Mouse (Mus musculus) intestine, embryonic 16.5 days (tissue): Measurements from ENCODE around the gene Yif1a. TPM values are rescaled to one million over a fixed set of nuclear protein-coding genes. Genes with fewer than 3 reads are reported as not detected.

Source experiments
- ATAC-seq: fragments of 200-750 bp; cut with Nextera tagmentation; 2 replicates; pipeline ENCODE4 v1.8.0; 2017; ENCODE audit warnings: moderate TSS enrichment, moderate library complexity
- H3K27ac ChIP-seq: fragments of 300-500 bp; sonication (generic); 2 replicates; pipeline ENCODE4 v1.5.1; 2014; ENCODE audit warnings: mild to moderate bottlenecking, low read length
- H3K27me3 ChIP-seq: fragments of 300-500 bp; sonication (generic); replicated peaks from 2 replicates; pipeline ENCODE4 v1.6.1; 2014; ENCODE audit warnings: low read length, control low read depth, mixed read lengths; ENCODE audit not compliant: control insufficient read depth, insufficient read depth
- H3K36me3 ChIP-seq: fragments of 300-500 bp; sonication (generic); 2 replicates; pipeline ENCODE4 v1.6.1; 2014; ENCODE audit warnings: low read length, control low read depth; ENCODE audit not compliant: control insufficient read depth, insufficient read depth
- H3K4me1 ChIP-seq: fragments of 300-500 bp; sonication (generic); 2 replicates; pipeline ENCODE4 v1.6.1; 2014; ENCODE audit warnings: low read length, control low read depth, mixed read lengths; ENCODE audit not compliant: control insufficient read depth, insufficient read depth
- H3K4me2 ChIP-seq: fragments of 300-500 bp; sonication (generic); 2 replicates; pipeline ENCODE4 v1.6.1; 2014; ENCODE audit warnings: low read depth, low read length, control low read depth
- H3K4me3 ChIP-seq: fragments of 300-500 bp; sonication (generic); 2 replicates; pipeline ENCODE4 v1.5.1; 2014; ENCODE audit warnings: mild to moderate bottlenecking, low read length
- H3K9ac ChIP-seq: fragments of 300-500 bp; sonication (generic); 2 replicates; pipeline ENCODE4 v1.6.1; 2014; ENCODE audit warnings: low read depth, low read length
- H3K9me3 ChIP-seq: fragments of 300-500 bp; sonication (generic); 2 replicates; pipeline ENCODE4 v1.6.1; 2016; ENCODE audit warnings: low read length, control low read depth; ENCODE audit not compliant: control insufficient read depth
- WGBS: fragments of 180-500 bp; shearing (Covaris S2); extraction: QIAGEN DNeasy Blood & Tissue Kit; methylation state at CpG from one replicate; pipeline ENCODE4 v1.1.7; 2014; 5-methylcytosine and 5-hydroxymethylcytosine counted together
- polyA plus RNA-seq: library from polyadenylated mRNA; unstranded; fragments of >200 nt; fragmentation: Nextera tagmentation; extraction: Ambion mirVana; gene quantifications from 2 replicates; pipeline ENCODE4 v1.2.1, GENCODE M21; 2015

Yif1a gene
- polyA plus RNA-seq, 1 experiment from 2014 or later: 155 TPM

DNA sequence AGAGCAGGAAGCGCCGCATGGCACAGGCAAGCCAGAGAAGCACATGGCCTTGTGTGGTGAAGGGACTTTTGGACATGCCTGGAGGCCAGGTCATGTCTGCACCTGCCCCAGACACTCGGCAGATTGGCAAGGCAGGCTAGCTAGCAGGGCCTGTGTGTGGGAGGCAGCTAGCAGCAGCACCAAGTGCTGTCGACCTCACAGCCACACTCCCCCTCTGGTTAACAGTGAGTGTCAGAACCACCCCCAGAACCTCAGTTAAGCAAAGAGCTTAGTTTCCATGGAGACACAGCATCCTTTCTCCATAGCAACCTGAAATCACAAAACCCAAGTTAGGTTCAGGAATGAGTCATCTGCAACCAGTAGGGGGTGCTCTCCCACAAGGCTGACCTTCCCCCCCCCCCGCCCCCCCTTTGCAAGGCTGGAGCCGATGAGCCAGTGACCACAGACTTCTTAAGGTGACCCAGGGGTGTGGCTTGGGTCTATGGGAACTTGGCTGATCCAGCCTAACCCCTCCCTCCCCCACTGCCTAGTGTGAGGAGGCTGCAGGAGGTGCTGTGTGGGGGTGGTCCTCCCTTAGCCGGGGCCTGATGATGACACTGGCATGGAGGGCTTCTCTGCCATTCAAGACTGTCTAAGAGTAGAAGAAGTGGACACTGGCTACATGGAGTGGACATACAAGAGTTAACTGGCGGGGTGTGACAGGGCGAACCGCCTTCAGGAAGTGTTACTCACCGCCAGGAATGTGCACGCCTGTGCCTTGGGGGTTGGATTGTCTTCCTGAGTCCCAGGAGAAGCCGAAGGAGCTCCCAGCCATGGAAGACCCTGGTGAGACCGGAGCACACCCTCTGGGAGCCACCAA is 38.1 kb upstream of the Yif1a start, which contains the start of gene Rin1:
Rin1 (plus strand) TSS at position 435 of the 859 bp plus-strand sequence.
- peaks cover 9% of the 10 kb centered on the region; the same call in 1 of the 2 replicates for H3K27me3 ChIP-seq
- H3K4me2 ChIP-seq: peak within 1 kb of the TSS; percentile 68
- peak within 1 kb of the TSS; percentile 59 for H3K9ac ChIP-seq
- no peaks in the 10 kb centered on the region for H3K9me3 ChIP-seq
- H3K4me3 ChIP-seq: peak within 1 kb of the TSS; percentile 47
- WGBS: 19% methylated on average over 14 of the region's 14 CpGs
- H3K27ac ChIP-seq: peak within 1 kb of the TSS; percentile 63; the same call in 1 of the 2 replicates
- peaks cover 16% of the 10 kb centered on the region for H3K4me1 ChIP-seq
- ATAC-seq: peak; percentile 84
- H3K36me3 ChIP-seq: no peaks in the 10 kb centered on the region; the same call in 1 of the 2 replicates

DNA sequence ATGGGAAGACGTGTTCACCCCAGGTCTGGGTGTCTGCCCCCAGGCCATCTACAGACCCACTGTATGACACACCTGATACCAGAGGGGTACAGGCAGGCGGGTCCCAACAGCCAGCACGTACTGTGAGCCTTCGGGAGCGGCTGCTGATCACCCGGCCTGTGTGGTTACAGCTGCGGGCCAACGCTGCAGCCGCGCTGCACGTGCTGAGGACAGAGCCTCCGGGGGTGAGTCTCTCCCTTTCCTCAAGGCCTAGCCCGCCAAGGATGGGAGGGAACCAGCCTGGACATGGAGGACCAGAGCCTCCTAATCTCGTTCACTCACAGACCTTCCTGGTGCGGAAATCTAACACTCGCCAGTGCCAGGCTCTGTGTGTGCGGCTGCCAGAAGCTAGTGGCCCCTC is 37.3 kb upstream of the Yif1a start:
- Histone ChIP-seq H3K27me3 (peaks cover 9% of the 10 kb centered on the region; the same call in 1 of the 2 replicates), H3K36me3 (no peaks in the 10 kb centered on the region; the same call in 1 of the 2 replicates), H3K4me3 (peak overlapping the region; percentile 47), H3K9me3 (no peaks in the 10 kb centered on the region), H3K27ac (peak overlapping the region; percentile 63; the same call in 1 of the 2 replicates), H3K4me1 (peaks cover 16% of the 10 kb centered on the region), H3K4me2 (peak overlapping the region; percentile 68), H3K9ac (peak overlapping the region; percentile 59)
- 8% methylated on average over 17 of the region's 17 CpGs for WGBS
- peak; percentile 64 for ATAC-seq

DNA sequence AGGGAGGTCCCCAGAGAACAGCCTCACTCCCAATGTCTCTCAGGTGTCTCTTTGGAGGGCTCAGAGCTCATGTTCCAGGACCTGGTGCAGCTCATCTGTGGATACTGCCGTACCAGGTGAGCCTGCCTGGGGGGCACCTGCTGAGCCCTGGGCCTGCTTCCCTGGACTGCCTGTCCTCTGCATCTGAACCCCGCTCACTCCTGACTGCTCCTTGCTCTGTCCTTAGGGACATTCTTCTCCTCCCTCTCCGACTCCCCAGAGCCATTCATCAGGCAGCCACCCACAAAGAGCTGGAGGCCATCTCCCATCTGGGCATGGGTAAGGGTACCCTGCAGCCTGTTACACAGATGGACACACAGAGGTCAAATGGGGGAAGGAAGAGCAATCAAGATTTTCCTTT is 36.8 kb upstream of the Yif1a start:
- 64% methylated on average over 3 of the region's 3 CpGs for WGBS
- peaks cover 18% of the 10 kb centered on the region for H3K4me1 ChIP-seq
- H3K27me3 ChIP-seq: peaks cover 9% of the 10 kb centered on the region; the same call in 1 of the 2 replicates
- H3K4me3 ChIP-seq: peak overlapping the region; percentile 47; the same call in 1 of the 2 replicates
- no peaks in the 10 kb centered on the region for H3K9me3 ChIP-seq
- peak overlapping the region; percentile 59 for H3K9ac ChIP-seq
- H3K36me3 ChIP-seq: no peaks in the 10 kb centered on the region; the same call in 1 of the 2 replicates
- no peak for ATAC-seq
- H3K27ac ChIP-seq: no peak overlapping the region
- H3K4me2 ChIP-seq: peak overlapping the region; percentile 68

DNA sequence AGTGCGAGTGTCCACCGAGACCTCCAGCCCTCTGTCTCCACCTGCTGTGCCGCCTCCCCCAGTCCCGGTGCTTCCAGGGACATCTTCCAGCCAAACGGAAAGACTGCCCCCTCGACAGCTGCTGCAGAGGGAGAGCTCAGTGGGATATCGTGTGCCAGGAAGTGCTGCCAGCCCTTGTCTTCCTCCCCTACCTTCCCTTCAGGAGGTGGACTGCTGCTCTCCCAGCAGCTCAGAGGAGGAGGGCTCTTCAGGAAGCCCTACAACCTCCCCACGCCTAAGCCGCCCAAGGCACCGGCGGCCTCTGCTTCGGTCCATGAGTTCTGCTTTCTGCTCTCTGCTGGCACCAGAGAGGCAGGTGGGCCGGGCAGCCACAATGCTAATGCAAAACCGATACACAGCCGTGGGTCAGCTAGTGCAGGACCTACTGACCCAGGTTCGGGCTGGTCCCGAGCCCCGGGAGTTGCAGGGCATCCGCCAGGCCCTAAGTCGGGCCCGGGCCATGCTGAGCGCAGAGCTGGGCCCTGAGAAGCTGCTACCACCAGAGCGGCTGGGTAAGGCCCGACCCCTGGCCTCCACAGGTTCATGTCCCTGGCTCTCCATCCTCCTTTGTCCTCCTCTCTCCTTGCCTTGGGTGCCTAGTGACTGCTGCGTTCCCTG is 36.0 kb upstream of the Yif1a start:
- no peak overlapping the region for H3K4me3 ChIP-seq
- no peak overlapping the region for H3K27ac ChIP-seq
- H3K27me3 ChIP-seq: peaks cover 9% of the 10 kb centered on the region; the same call in 1 of the 2 replicates
- H3K9me3 ChIP-seq: no peaks in the 10 kb centered on the region
- ATAC-seq: no peak
- no peak overlapping the region for H3K4me2 ChIP-seq
- peaks cover 20% of the 10 kb centered on the region for H3K4me1 ChIP-seq
- H3K36me3 ChIP-seq: no peaks in the 10 kb centered on the region; the same call in 1 of the 2 replicates
- 45% methylated on average over 25 of the region's 25 CpGs for WGBS
- no peak overlapping the region for H3K9ac ChIP-seq

DNA sequence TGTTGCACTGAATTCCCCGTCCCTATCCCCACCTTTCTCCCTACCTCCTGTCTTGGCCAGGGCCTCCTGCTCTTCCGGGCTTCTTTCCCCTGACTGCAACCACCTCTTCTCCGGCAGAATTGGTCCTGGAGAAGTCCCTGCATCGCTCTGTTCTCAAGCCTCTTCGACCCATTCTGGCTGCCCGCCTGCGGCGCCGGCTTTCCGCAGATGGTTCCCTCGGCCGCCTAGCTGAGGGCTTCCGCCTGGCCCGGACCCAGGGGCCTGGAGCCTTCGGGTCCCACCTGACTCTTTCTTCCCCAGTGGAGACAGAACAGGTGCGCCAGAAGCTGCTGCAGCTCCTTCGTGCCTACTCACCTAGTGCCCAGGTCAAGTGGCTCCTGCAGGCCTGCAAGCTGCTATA is 35.5 kb upstream of the Yif1a start:
- Histone ChIP-seq H3K9me3 (no peaks in the 10 kb centered on the region), H3K4me1 (peaks cover 20% of the 10 kb centered on the region), H3K4me2 (no peak overlapping the region), H3K4me3 (no peak overlapping the region), H3K36me3 (no peaks in the 10 kb centered on the region; the same call in 1 of the 2 replicates), H3K27me3 (peaks cover 9% of the 10 kb centered on the region; the same call in 1 of the 2 replicates), H3K27ac (no peak overlapping the region), H3K9ac (no peak overlapping the region)
- 66% methylated on average over 17 of the region's 17 CpGs for WGBS
- ATAC-seq: no peak

DNA sequence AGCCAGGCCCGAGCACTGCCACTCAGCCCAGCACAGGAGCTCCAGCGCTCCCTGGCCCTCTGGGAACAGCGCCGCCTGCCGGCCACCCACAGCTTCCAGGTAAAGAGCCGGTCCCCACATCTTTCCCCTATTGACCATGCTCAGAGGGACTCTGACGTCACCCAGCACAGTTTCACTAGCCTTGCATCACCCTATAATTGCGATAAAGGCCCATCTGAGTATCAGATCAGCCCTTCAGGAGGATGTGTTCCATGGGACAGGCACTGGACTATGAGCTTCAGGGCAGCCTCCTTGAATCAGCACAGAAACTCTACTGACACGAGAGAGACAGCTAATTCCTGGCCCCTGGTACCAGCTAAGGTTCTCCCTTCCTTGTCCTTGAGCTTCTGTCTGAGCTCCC is 34.4 kb upstream of the Yif1a start:
- ATAC-seq: no peak

DNA sequence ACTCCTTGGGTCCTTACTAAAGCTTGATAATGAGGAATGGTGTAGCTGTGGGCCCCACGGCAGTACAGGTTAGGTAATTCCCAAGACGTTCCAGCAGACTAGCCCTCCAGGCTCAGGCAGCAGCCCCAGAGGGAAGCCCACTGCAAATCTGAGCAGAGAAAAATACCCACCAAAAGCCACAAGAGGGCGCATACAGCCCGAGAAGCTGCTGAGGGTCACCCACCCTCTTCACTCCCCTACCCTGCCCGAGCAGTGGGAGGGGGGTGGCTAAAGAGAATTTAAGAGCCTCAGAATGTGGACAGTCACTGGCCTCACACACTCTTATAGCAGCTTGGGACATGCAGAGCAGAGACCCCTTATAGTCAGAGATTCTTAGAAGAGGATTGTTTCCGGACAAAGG is 32.1 kb upstream of the Yif1a start:
- peaks cover 39% of the 10 kb centered on the region for H3K4me1 ChIP-seq
- no peak overlapping the region for H3K27ac ChIP-seq
- H3K27me3 ChIP-seq: peaks cover 9% of the 10 kb centered on the region; the same call in 1 of the 2 replicates
- no peaks in the 10 kb centered on the region for H3K9me3 ChIP-seq
- H3K4me3 ChIP-seq: no peak overlapping the region
- no peak overlapping the region for H3K9ac ChIP-seq
- WGBS: 11% methylated on average over 6 of the region's 6 CpGs
- no peak overlapping the region for H3K4me2 ChIP-seq
- ATAC-seq: peak; percentile 10; the same call in 1 of the 2 replicates
- no peaks in the 10 kb centered on the region for H3K36me3 ChIP-seq

More for the DNA sequence above, 34.4 kb upstream of the Yif1a start:
- Histone ChIP-seq H3K36me3 (no peaks in the 10 kb centered on the region; the same call in 1 of the 2 replicates), H3K4me3 (no peak overlapping the region), H3K27ac (no peak overlapping the region), H3K9me3 (no peaks in the 10 kb centered on the region), H3K4me2 (no peak overlapping the region), H3K27me3 (peaks cover 9% of the 10 kb centered on the region; the same call in 1 of the 2 replicates), H3K4me1 (peaks cover 25% of the 10 kb centered on the region), H3K9ac (no peak overlapping the region)
- 18% methylated on average over 9 of the region's 9 CpGs for WGBS

DNA sequence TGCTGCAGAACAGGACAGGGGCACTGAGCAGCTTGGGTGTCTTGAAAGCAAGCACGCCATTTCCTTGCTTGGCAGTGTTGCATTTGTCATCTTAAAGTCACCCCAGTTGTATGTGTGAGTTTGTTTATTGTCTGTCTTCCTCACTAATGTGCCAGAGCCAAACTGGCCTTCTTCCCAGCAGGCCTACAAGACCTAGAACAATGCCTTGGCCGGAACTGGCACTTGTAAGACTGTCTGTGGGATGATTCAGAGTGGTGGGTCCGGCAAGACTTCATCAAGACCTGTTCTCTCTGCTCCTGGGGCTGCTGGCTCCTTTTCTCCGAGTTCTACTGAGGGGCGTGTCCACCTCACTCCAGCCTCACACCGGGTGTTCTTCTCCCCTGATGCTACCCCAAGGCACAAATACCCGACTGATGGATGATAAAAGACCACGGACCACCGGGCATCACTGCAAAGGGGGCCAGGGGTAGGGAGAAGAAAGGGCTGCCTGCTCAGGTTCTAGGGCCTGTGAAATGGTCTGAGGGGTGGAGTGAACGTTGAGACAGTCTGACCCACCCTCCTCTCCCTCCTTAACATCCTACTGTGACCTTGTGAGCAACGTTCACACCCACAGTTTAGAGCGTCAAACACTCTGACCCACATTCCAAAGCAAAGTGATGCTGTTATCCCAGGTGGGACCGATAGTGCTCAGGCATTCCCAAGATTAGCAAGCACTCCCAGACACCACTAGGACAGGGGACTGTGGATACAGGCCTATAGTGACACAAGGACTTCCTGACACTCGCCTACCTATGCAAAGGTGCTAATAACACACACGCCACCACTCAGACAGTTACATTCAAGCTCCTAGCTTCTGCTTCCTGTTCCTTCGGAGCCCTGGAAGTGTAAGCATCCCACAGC is 30.2 kb upstream of the Yif1a start:
- peak overlapping the region; percentile 3; the same call in 1 of the 2 replicates for H3K27ac ChIP-seq
- peaks cover 34% of the 10 kb centered on the region for H3K4me1 ChIP-seq
- H3K4me3 ChIP-seq: no peak overlapping the region
- 31% methylated on average over 16 of the region's 16 CpGs for WGBS
- no peaks in the 10 kb centered on the region for H3K36me3 ChIP-seq
- no peak; the same call in 1 of the 2 replicates for ATAC-seq
- H3K4me2 ChIP-seq: no peak overlapping the region
- no peaks in the 10 kb centered on the region for H3K9me3 ChIP-seq
- no peaks in the 10 kb centered on the region; the same call in 1 of the 2 replicates for H3K27me3 ChIP-seq
- H3K9ac ChIP-seq: 0 out of 2 replicates have a peak overlapping the region, but pooled peaks have one; percentile 21
